Mouse (Mus musculus) right cerebral cortex, postnatal 36 days (tissue): Measurements from ENCODE around the gene Yars.
A peak's percentile ranks its signal among the peaks of the same experiment; 100 is the strongest.
"Not testable (repeated sequence)": the region's sequence is repeated elsewhere in the genome, so short reads cannot be mapped to it uniquely, and the experiment has no call there.

ENCODE experiments used
- DNase-seq, 2 experiments: peaks; one replicate each; pipeline ENCODE4 v3.0.0; 2022; ENCODE audit warnings: low spot score in 2 of 2, mixed read lengths in 1 of 2

Gene Yars

DNA sequence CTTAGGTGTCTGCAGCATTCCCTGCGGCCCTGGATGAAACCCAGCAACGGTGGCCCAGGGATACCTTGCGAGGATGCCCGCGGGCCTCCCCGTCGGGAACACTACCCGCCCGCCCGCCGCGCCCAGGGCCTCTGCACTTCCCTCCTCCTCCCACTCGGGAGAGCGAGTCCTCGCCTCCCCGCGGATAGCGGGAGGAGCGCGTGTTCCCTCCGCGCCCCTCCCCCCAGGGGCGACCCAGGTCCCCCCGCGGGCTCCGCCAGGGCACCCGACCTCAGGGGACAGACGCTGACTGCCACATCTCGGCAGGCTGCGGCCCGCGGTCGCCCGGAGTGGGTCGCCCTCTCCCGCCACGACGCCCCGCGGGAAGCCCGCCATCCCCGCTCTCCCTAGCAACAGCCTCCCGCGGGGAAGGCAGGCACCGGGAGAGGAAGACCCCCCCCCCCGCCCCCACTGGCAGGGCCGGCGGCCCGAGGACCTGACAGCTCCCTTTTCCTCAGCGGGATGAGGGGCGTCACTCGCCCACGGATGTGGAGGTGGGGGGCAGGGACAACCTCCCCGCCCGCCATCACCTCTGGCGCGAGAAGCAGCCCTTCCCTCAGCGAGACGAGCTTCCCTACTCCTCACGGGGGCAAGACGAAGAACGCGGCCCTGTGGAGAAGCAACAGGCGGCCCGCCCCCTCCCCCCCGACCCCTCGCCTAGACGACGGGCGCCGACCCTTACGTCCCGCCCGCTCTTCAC, 588 bp upstream of the Yars start:
- peak; percentile 36 to 37 for DNase-seq

DNA sequence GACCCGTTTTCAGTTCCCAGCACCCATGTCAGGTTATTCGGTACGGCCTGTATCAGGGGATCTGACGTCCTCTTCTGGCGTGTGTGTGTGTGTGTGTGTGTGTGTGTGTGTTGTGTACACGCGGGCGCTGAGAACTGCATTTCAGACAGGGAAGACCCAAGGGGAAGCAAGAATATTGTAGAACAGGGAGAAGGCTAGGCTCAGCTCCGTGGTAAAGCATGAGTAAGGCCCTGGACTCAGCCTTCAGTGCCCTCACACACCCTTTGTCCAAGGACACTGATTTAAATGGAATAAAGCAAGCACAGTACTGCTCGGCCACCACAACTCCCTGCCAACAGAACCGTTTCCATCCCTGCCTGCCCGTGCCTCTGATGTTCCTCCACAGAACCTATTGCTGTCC, 978 bp downstream of the Yars start:
- DNase-seq: no peak

- DNase-seq: no peak
Measured at GRCm38 (mm10) chr4:129191691-129192090, 2.1 kb downstream of the Yars start.

DNA sequence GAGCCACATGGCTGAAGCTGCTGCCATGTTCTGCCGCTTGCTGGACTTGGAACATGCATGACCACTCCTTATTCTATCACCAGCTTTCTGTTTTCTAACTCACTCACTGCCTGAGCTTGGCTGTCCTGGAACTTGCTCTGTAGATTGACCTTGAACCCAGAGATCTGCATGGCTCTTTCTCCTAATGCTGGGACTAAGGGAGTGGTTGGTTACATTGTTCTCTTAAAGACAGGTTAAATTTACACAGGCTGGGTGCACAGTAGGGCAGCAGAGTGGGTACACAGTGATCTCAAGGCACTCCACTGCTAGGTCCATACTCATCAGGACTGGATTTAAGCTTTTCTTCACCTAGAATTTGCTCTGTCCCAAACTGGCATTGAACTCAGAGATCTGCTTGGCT, 4.7 kb downstream of the Yars start:
- no peak for DNase-seq

DNA sequence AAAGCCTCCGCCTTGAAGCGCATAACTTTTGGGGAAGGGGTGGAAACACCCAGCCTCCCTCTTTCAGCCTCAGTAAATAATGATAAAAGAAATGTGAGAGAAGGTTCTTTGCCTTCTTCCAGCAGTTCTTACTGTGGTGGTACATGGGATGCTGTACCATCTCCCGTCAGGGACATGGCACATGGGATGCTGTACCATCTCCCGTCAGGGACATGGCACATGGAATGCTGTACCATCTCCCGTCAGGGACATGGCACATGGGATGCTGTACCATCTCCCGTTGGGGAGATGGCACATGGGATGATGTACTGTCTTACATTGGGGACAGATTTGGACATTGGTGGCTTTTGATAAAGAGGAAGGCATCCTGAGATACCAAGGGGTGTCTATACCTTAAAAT, 8.0 kb downstream of the Yars start:
- no peak for DNase-seq

DNA sequence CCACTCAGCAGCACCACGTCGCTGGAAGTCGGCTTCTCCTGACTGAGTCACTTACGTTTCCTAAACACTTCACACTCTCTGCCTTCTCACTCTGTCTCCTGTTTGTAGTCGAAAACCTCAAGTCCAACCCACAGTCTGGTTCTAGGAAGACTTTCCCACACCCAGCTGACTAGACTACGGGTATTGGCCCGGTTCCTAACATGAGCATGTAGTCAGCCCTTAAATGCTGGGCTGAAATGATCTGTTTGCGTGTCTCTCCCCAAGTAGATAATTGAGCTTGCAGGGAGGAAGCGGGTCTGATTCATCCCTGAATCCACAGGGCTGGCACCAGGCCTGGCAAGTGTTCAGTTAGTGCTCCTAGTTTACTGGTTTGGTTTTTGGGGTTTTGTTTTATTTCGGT, 15.1 kb downstream of the Yars start:
- no peak for DNase-seq

- DNase-seq: no peak
Measured at GRCm38 (mm10) chr4:129206792-129207191, 17.2 kb downstream of the Yars start.

GRCm38 (mm10) chr4:129209504-129209903, 19.9 kb downstream of the Yars start:
- DNase-seq: no peak

GRCm38 (mm10) chr4:129211461-129211860, 21.9 kb downstream of the Yars start:
- no peak for DNase-seq

GRCm38 (mm10) chr4:129212486-129212885, 22.9 kb downstream of the Yars start:
- DNase-seq: not testable (repeated sequence)

GRCm38 (mm10) chr4:129218569-129219175, 29.1 kb downstream of the Yars start:
- DNase-seq: no peak

- no peak for DNase-seq
Measured at GRCm38 (mm10) chr4:129219198-129219597, 29.6 kb downstream of the Yars start.

DNA sequence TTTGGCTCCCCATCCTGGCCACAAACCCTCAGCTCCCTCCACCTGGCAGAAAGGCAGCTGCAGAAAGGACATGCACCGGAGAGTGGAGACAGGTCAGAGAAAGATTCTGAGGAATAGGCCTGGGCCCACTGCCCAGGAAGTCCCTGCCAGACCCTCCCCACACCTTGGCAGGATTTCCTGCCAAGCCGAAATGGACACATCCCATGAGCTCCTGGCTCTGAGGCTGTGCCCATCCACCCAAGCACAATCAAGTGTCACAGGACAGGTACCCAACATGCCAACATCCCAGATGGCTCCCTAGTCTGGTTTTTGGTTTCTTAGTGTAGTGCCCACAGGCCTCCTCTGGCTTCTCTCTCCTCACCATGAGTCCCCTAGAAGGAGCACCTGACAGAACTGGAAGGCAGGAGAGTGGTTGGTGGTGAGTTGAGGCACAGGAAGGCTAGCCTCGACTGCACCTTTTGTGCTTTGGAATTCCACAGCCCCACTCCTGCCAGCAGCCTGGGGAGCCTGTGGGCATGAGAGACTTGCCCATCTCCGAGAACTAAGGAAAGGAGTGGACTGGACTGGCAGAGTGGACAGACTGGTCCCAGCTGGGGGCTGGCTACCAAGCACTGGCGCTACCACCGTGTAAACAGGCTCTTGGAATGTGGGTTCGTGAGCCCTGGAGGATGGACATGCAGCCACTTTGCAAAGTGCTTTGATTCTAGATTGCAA, 31.0 kb downstream of the Yars start:
- no peak for DNase-seq

- DNase-seq: no peak
Measured at GRCm38 (mm10) chr4:129221097-129222010, 31.8 kb downstream of the Yars start.

GRCm38 (mm10) chr4:129222019-129222925, 32.7 kb downstream of the Yars start:
- DNase-seq: no peak

- no peak for DNase-seq
Measured at GRCm38 (mm10) chr4:129223421-129224281, 34.1 kb downstream of the Yars start.

DNA sequence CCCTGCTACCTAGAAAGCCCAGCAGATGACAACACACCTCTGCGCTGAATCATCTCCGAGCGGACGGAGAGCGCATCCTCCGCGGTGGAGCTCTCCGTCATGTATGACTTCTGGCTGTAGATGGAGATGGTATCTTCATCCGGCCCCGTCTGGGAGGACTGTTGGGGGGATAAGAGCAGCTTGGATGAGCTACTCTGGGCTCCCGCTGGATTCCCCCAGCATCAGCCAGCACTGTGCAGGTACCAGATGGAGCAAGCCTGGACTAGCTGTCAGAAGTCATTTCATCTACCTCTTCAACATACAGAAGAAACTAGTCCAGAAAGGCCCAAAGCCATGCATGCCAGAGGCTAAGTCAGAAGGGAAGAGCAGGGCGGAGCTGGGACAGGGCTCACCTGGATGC, 35.8 kb downstream of the Yars start:
- no peak for DNase-seq

DNA sequence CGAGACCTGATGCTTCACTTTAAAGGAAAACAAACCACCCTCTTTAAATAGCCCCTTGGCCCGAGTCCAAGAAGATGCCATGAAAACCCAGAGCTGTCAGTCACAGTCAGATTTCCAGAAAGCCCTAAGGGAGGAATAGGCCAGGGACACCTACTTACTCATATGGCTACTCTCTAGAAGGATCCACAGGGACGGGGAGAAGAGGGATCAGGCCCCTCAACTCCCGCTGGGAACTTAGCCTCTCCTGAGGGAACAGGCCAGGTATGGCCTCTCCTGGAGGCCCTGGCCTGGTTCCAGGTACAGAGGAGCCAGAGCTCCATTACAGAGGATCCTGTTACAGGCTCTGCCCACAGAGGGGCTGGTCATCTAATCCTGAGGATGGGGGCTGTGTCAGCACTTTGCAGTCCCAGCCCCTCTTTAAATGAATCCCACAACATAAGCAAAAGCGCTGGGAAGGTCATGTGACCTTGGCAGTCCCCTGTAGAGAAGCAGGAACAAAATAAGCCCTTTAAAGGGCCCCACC, 36.9 kb downstream of the Yars start:
- DNase-seq: no peak

DNA sequence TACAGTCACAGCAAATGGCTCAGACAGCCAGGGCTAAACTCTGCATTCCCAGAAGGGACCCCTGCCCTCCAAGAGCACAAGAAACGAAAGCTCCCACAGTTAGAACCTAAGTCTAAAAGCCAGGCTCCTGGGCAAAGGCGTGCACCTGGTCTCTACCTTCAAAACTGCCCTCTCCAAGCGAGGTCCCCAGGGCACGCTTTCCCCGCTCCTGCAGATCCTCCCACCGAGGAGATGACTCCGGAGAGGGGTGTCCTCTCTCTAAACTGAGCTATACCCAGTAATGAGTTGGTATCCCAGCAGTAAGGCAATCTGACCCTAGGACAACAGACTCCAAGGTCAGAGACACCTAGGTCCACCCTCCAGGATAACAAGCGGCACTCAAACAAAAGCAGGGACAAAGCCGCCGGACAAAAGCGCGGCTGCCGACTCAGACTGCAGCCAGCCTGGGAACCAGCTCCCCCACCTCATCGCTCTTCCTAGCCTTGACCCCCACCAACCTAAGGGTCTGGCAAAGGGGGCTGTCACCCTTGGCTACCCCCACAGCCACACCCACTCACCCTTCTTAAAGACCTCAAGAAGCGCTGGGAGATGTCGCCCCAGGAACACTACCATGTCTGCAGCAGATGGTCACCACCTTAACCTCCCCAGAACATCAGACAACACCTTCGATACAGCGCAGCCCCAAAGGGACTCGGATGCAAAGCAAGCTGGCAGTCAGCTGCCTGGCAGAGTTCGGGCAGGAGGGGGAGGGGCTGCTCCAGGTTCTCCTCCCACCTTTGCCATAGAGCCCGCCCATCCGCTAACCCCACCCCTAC, 37.8 kb downstream of the Yars start:
- DNase-seq: no peak
